Mouse (Mus musculus): ENCODE results near the gene Wnt3.

Gene Wnt3

GRCm38 (mm10) chr11:103840834-103841233 lies 66.9 kb downstream of the Wnt3 start:
- in situ Hi-C loops (cut with MboI, MseI), result no loop called here

DNA sequence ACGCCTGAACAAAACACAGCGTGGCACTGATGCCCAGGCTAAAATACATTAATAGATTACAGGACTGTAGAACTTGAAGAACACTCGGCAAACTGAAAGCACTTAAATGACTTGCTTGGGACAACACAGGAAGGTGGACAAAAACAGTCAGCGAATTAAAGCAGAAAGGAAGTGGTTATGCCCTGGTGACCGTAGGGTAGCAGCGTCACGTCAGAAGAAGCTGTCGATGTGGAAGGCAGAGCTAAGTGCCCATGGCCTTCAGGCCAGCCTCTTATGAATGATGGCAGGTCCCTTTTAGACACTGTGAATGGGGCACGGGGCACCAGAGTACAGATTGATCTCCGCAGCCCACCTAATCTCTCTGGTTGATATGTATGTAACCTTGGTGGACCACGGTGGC lies 74.3 kb downstream of the Wnt3 start:
- in situ Hi-C loops (cut with MboI, MseI), result no loop called here

GRCm38 (mm10) chr11:103852590-103853283 lies 78.8 kb downstream of the Wnt3 start:
- in situ Hi-C loops (cut with MboI, MseI), result loop anchor here (5.0 kb wide), 1 partner anchor 50 kb away; no protein-coding TSS in a partner anchor

DNA sequence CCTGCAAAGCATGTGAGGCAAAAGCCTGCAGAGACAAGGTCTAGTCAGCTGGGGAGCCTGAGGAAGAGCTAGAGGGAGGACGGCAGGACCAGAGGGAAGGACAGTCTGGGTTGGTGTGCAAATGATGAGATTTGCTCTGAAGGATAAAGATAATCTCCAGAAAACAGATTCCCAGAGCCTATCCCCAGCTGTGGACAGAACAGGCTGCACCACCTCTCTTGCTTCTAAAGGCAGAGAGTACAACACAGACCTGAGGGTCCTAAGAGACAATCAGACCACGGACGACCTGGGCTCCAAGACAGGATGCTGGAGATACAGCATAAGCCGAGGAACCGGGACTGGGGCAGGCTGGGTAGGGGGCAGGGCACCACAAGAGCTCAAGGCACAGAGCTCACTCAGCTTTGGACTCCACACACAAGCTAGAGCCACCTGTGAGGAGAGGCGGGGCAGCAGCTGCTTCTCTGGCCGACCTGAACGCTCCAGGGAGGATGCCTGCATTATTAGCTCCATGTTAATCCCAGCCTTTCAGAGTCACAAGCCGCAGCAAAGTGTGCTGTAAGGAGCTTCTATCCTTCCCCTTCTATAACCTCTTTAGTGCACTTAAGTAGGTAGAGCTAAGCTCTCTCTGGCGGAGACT lies 79.5 kb downstream of the Wnt3 start:
- in situ Hi-C loops (cut with MboI, MseI), result loop anchor here (5.0 kb wide), 1 partner anchor 49 kb away; no protein-coding TSS in a partner anchor

DNA sequence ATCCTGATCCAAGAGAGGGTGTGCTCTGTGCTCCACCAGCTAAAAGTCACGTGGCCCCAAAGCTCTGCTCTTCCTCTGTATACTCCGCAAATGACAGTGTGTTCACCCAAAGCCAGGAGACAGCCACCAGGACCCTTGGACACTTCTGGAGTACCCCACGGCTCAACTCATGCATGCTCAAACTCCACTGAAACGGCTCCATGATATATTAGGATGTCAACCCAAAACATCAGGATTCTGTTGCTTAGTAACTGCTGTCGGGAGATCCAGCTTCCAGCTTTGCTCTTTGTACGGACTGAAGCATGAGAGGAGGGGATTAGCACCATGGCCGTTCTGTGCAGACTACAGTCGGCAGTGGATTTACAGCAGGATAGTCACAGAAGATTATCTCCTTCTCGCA lies 80.3 kb downstream of the Wnt3 start:
- in situ Hi-C loops (cut with MboI, MseI), result loop anchor here (5.0 kb wide), 1 partner anchor 48 kb away; no protein-coding TSS in a partner anchor

GRCm38 (mm10) chr11:103856641-103857040 lies 82.7 kb downstream of the Wnt3 start:
- in situ Hi-C loops (cut with MboI, MseI), result no loop called here

- in situ Hi-C loops (cut with MboI, MseI), result no loop called here
These were observed 84.8 kb downstream of the Wnt3 start for GRCm38 (mm10) chr11:103858760-103859159.

DNA sequence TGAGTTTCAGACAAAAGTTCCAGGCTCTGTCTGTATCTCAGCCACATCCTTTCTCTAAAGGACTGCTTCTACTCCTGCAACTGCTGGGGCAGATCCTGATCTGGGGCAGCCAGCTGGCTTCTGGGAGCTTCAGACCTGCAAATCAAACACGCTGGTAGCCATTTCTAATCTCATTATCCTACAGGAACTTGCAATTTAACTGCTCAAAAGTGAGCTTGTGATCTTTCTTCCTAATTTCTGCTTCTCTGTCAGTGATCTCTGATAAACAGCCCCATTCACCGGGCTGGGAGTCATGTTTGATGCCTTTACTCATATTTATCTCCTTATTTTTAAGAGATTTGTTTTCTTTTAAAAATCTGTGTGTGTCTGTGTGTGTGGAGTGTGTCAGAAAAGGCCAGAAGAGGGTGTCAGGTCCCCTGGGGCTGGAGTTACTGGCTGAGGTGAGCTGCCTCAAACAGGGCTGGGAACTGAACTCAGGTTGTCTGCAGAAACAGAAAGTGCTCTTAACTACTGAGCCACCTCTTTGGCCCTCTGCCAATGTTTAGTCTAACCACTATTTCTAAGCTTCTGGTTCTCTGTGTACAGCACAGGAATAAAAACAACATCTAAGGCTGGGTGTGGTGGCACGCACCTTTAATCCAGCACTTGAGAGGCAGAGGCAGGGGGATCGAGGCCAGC lies 86.1 kb downstream of the Wnt3 start:
- in situ Hi-C loops (cut with MboI, MseI), result no loop called here

DNA sequence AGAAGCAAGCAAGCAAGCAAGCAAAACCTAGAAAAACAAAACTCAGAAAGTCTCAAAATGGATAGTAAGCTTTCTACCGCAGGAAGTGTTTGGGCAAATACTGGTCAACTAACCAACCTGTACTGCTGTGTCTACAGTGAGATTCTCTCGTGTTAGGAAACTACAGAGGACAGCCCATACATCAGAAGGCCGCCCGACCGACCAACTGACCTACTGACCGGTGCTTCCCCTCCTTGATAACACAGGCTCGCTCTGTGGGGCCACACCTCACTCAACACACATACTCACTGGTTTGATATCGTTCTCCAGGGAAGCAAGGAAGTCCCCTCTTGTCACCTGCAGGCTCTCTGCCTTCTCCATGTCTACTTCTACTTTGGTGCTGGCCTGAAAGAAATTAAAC lies 89.0 kb downstream of the Wnt3 start:
- in situ Hi-C loops (cut with MboI, MseI), result no loop called here

GRCm38 (mm10) chr11:103864486-103864885 lies 90.5 kb downstream of the Wnt3 start:
- in situ Hi-C loops (cut with MboI, MseI), result no loop called here

DNA sequence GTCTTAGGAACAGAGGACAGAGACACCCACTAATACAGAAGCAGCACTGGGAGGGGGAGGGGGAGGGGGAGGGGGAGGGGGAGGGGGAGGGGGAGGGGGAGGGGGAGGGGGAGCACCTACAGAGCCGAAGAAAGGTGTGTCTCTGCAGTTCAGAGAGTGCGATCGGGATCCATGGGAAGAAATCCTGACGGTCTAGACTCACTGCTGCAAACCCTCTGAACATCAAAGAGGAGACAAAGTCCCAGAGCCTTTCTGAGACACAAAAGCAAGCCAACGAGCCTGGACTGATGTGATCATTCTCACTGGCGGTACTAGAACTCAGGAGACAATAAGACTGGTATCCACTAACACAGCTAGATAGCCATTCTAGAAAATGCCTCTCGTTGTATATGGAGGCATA lies 91.4 kb downstream of the Wnt3 start:
- in situ Hi-C loops (cut with MboI, MseI), result no loop called here
